Mouse (Mus musculus) embryonic facial prominence, embryonic 14.5 days (tissue): Measurements from ENCODE around the gene Fhl1. TPM values are rescaled to one million over a fixed set of nuclear protein-coding genes. Genes with fewer than 3 reads are reported as not detected.

Source experiments
- ATAC-seq: fragments of 200-750 bp; cut with Nextera tagmentation; 2 replicates; pipeline ENCODE4 v1.8.0; 2017; ENCODE audit warnings: low read depth, moderate number of reproducible peaks, moderate TSS enrichment
- DNase-seq: peaks from one replicate; pipeline ENCODE4 v3.0.0-alpha.2; 2015; ENCODE audit warnings: low spot score
- H3K27ac ChIP-seq: fragments of 300-500 bp; sonication (generic); replicated peaks from 2 replicates; pipeline ENCODE4 v1.5.1; 2014; ENCODE audit warnings: low read depth, mild to moderate bottlenecking, low read length, moderate library complexity
- H3K27me3 ChIP-seq: fragments of 300-500 bp; sonication (generic); replicated peaks from 2 replicates; pipeline ENCODE4 v1.6.1; 2014; ENCODE audit warnings: low read length; ENCODE audit not compliant: control insufficient read depth, insufficient read depth
- H3K36me3 ChIP-seq: fragments of 300-500 bp; sonication (generic); 2 replicates; pipeline ENCODE4 v1.6.1; 2014; ENCODE audit warnings: low read length, mixed read lengths; ENCODE audit not compliant: control insufficient read depth, insufficient read depth
- H3K4me1 ChIP-seq: fragments of 300-500 bp; sonication (generic); 2 replicates; pipeline ENCODE4 v1.6.1; 2014; ENCODE audit warnings: antibody characterized with exemption, low read length; ENCODE audit not compliant: control insufficient read depth, insufficient read depth
- H3K4me2 ChIP-seq: fragments of 300-500 bp; sonication (generic); 2 replicates; pipeline ENCODE4 v1.6.1; 2014; ENCODE audit warnings: low read depth, mild to moderate bottlenecking, low read length, moderate library complexity, mixed read lengths
- H3K4me3 ChIP-seq: fragments of 300-500 bp; sonication (generic); 2 replicates; pipeline ENCODE4 v1.5.1; 2014; ENCODE audit warnings: low read depth, mild to moderate bottlenecking, low read length
- H3K9ac ChIP-seq: fragments of 300-500 bp; sonication (generic); 2 replicates; pipeline ENCODE4 v1.6.1; 2014; ENCODE audit warnings: low read depth, mild to moderate bottlenecking, low read length, moderate library complexity, mixed read lengths
- H3K9me3 ChIP-seq: fragments of 300-500 bp; sonication (generic); 2 replicates; pipeline ENCODE4 v1.6.1; 2016; ENCODE audit warnings: low read length; ENCODE audit not compliant: control insufficient read depth
- WGBS: fragments of 180-500 bp; shearing (Covaris S2); extraction: QIAGEN DNeasy Blood & Tissue Kit; methylation state at CpG from one replicate; pipeline ENCODE4 v1.1.7; 2014; 5-methylcytosine and 5-hydroxymethylcytosine counted together
- polyA plus RNA-seq: library from polyadenylated mRNA; unstranded; fragments of >200 nt; fragmentation: Nextera tagmentation; extraction: Ambion mirVana; gene quantifications from 2 replicates; pipeline ENCODE4 v1.2.1, GENCODE M21; 2014

Fhl1 gene
- polyA plus RNA-seq = 291 and 452 TPM in 2 replicates

GRCm38 (mm10) chrX:56731306-56732201, at the start of gene Fhl1:
Gene Fhl1 (plus strand): TSS chrX:56731787.
- Histone ChIP-seq H3K27me3 (no peaks in the 10 kb centered on the region), H3K9me3 (no peaks in the 10 kb centered on the region), H3K4me2 (peak within 1 kb of the TSS; percentile 62), H3K4me3 (peak within 1 kb of the TSS; percentile 48), H3K9ac (peak within 1 kb of the TSS; percentile 66), H3K27ac (no peak within 1 kb of the TSS; the same call in 1 of the 2 replicates), H3K36me3 (no peaks in the 10 kb centered on the region), H3K4me1 (no peaks in the 10 kb centered on the region)
- WGBS = 24% methylated on average over 10 of the region's 106 CpGs
- DNase-seq = peak; percentile 72
- ATAC-seq = peak; percentile 94

- no peak overlapping the region for H3K4me3 ChIP-seq
- no peaks in the 10 kb centered on the region for H3K36me3 ChIP-seq
- 54% methylated on average over 1 of the region's 1 CpGs for WGBS
- no peaks in the 10 kb centered on the region for H3K27me3 ChIP-seq
- no peak for DNase-seq
- no peak for ATAC-seq
- no peak overlapping the region for H3K4me2 ChIP-seq
- no peaks in the 10 kb centered on the region for H3K4me1 ChIP-seq
- no peak overlapping the region for H3K27ac ChIP-seq
- H3K9ac ChIP-seq = no peak overlapping the region
- no peaks in the 10 kb centered on the region for H3K9me3 ChIP-seq
Observed at GRCm38 (mm10) chrX:56682156-56682720, 49.3 kb upstream of the Fhl1 start.

GRCm38 (mm10) chrX:56683521-56683920, 48.1 kb upstream of the Fhl1 start:
- no peak for DNase-seq
- Histone ChIP-seq H3K27me3 (no peaks in the 10 kb centered on the region), H3K9ac (no peak overlapping the region), H3K9me3 (no peaks in the 10 kb centered on the region), H3K4me3 (no peak overlapping the region), H3K4me2 (no peak overlapping the region), H3K27ac (no peak overlapping the region), H3K4me1 (no peaks in the 10 kb centered on the region), H3K36me3 (no peaks in the 10 kb centered on the region)
- WGBS = 80% methylated on average over 10 of the region's 10 CpGs
- no peak for ATAC-seq

GRCm38 (mm10) chrX:56692554-56692953, 39.0 kb upstream of the Fhl1 start:
- H3K36me3 ChIP-seq = no peaks in the 10 kb centered on the region
- no peak for ATAC-seq
- 86% methylated on average over 6 of the region's 6 CpGs for WGBS
- H3K9ac ChIP-seq = no peak overlapping the region
- no peak overlapping the region for H3K4me2 ChIP-seq
- H3K4me1 ChIP-seq = no peaks in the 10 kb centered on the region
- H3K27ac ChIP-seq = no peak overlapping the region
- no peaks in the 10 kb centered on the region for H3K27me3 ChIP-seq
- no peaks in the 10 kb centered on the region for H3K9me3 ChIP-seq
- no peak overlapping the region for H3K4me3 ChIP-seq
- DNase-seq = no peak

GRCm38 (mm10) chrX:56694539-56694938, 37.0 kb upstream of the Fhl1 start:
- 89% methylated on average over 2 of the region's 2 CpGs for WGBS
- Histone ChIP-seq H3K4me2 (no peak overlapping the region), H3K9ac (no peak overlapping the region), H3K4me1 (no peaks in the 10 kb centered on the region), H3K4me3 (no peak overlapping the region), H3K36me3 (no peaks in the 10 kb centered on the region), H3K27me3 (no peaks in the 10 kb centered on the region), H3K27ac (no peak overlapping the region), H3K9me3 (no peaks in the 10 kb centered on the region)
- ATAC-seq = no peak
- DNase-seq = no peak

- no peaks in the 10 kb centered on the region for H3K4me1 ChIP-seq
- no peak overlapping the region for H3K27ac ChIP-seq
- no peak overlapping the region for H3K9ac ChIP-seq
- ATAC-seq (no peak), DNase-seq (no peak)
- no peak overlapping the region for H3K4me2 ChIP-seq
- 75% methylated on average over 6 of the region's 6 CpGs for WGBS
- no peaks in the 10 kb centered on the region for H3K36me3 ChIP-seq
- H3K4me3 ChIP-seq = no peak overlapping the region
- H3K27me3 ChIP-seq = no peaks in the 10 kb centered on the region
- no peaks in the 10 kb centered on the region for H3K9me3 ChIP-seq
Observed at GRCm38 (mm10) chrX:56697199-56697780, 34.3 kb upstream of the Fhl1 start.

- WGBS = 69% methylated on average over 4 of the region's 4 CpGs
- no peak overlapping the region for H3K9ac ChIP-seq
- H3K27ac ChIP-seq = no peak overlapping the region
- H3K9me3 ChIP-seq = no peaks in the 10 kb centered on the region
- ATAC-seq = no peak
- H3K27me3 ChIP-seq = no peaks in the 10 kb centered on the region
- H3K36me3 ChIP-seq = no peaks in the 10 kb centered on the region
- no peak overlapping the region for H3K4me2 ChIP-seq
- DNase-seq = peak; percentile 48
- no peaks in the 10 kb centered on the region for H3K4me1 ChIP-seq
- H3K4me3 ChIP-seq = no peak overlapping the region
Observed at GRCm38 (mm10) chrX:56697886-56698285, 33.7 kb upstream of the Fhl1 start.

GRCm38 (mm10) chrX:56701261-56701660, 30.3 kb upstream of the Fhl1 start:
- Histone ChIP-seq H3K27ac (no peak overlapping the region), H3K36me3 (no peaks in the 10 kb centered on the region), H3K9me3 (no peaks in the 10 kb centered on the region), H3K4me3 (no peak overlapping the region), H3K4me2 (no peak overlapping the region), H3K27me3 (no peaks in the 10 kb centered on the region), H3K4me1 (no peaks in the 10 kb centered on the region), H3K9ac (no peak overlapping the region)
- ATAC-seq = no peak
- no peak for DNase-seq
- 84% methylated on average over 3 of the region's 3 CpGs for WGBS
